Mouse (Mus musculus): ENCODE measurements around the gene Speer4c.
A peak's percentile ranks its signal among the peaks of the same experiment; 100 is the strongest.
"Not testable (repeated sequence)": the region's sequence is repeated elsewhere in the genome, so short reads cannot be mapped to it uniquely, and the experiment has no call there.

The Speer4c gene

GRCm38 (mm10) chr5:15714171-15714570 is at the start of gene Speer4c:
Gene Speer4c (minus strand): TSS chr5:15714271.
- DNase-seq = not testable (repeated sequence)

- no peak for DNase-seq
Observed at GRCm38 (mm10) chr5:15747478-15748255, 33.6 kb upstream of the Speer4c start.

- DNase-seq = no peak
Observed at GRCm38 (mm10) chr5:15734097-15734867, 20.2 kb upstream of the Speer4c start.

- peak; percentile 12 for DNase-seq
Observed at GRCm38 (mm10) chr5:15702891-15703290, 11.2 kb downstream of the Speer4c start.

- DNase-seq = not testable (repeated sequence)
Observed at GRCm38 (mm10) chr5:15697719-15698118, 16.4 kb downstream of the Speer4c start.

GRCm38 (mm10) chr5:15691849-15692248 is 22.2 kb downstream of the Speer4c start:
- not testable (repeated sequence) for DNase-seq

- DNase-seq = not testable (repeated sequence)
Observed at GRCm38 (mm10) chr5:15690822-15691221, 23.2 kb downstream of the Speer4c start.

- DNase-seq = not testable (repeated sequence)
Observed at GRCm38 (mm10) chr5:15689659-15690213, 24.3 kb downstream of the Speer4c start.

GRCm38 (mm10) chr5:15688874-15689658 is 25.0 kb downstream of the Speer4c start:
- DNase-seq = not testable (repeated sequence)

- DNase-seq = not testable (repeated sequence)
Observed at GRCm38 (mm10) chr5:15681301-15682035, 32.6 kb downstream of the Speer4c start.

- not testable (repeated sequence) for DNase-seq
Observed at GRCm38 (mm10) chr5:15679980-15680949, 33.8 kb downstream of the Speer4c start.

GRCm38 (mm10) chr5:15678907-15679306 is 35.2 kb downstream of the Speer4c start:
- not testable (repeated sequence) for DNase-seq

GRCm38 (mm10) chr5:15677750-15678149 is 36.3 kb downstream of the Speer4c start:
- not testable (repeated sequence) for DNase-seq

- not testable (repeated sequence) for DNase-seq
Observed at GRCm38 (mm10) chr5:15674429-15675244, 39.4 kb downstream of the Speer4c start.

GRCm38 (mm10) chr5:15673989-15674388 is 40.1 kb downstream of the Speer4c start:
- not testable (repeated sequence) for DNase-seq

- not testable (repeated sequence) for DNase-seq
Observed at GRCm38 (mm10) chr5:15670789-15671188, 43.3 kb downstream of the Speer4c start.

- DNase-seq = peak; percentile 1
Observed at GRCm38 (mm10) chr5:15663847-15664246, 50.2 kb downstream of the Speer4c start.
